Mouse (Mus musculus) left cerebral cortex, postnatal 36 days (tissue): ENCODE results near the gene Tmem121. TPM values are rescaled to one million over a fixed set of nuclear protein-coding genes. Genes with fewer than 3 reads are reported as not detected.
"Not testable (repeated sequence)": the region's sequence is repeated elsewhere in the genome, so short reads cannot be mapped to it uniquely, and the experiment has no call there.

Experiments
- DNase-seq, 2 experiments: peaks; one replicate each; pipeline ENCODE4 v3.0.0; 2021 to 2022; ENCODE audit warnings: low spot score in 2 of 2, mixed read lengths in 1 of 2
- intact Hi-C: fragments of 180-260 bp; cut with DNase I; formaldehyde crosslinking; loops from one replicate; pipeline ENCODE4 v1.15.1; 2025
- total RNA-seq, 2 experiments: library from RNA; stranded (reverse); gene quantifications; 2 replicates each; pipeline ENCODE4 v1.2.3; 2021

The Tmem121 gene
- total RNA-seq, 2 experiments from 2014 or later, result 24.9 to 31.1 TPM

- DNase-seq, result no peak
- intact Hi-C loops, result no loop called here
Measured at GRCm38 (mm10) chr12:113181020-113181419, 4.7 kb upstream of the Tmem121 start.

GRCm38 (mm10) chr12:113184945-113185344 is 785 bp upstream of the Tmem121 start:
- intact Hi-C loops, result loop anchor here (5.0 kb wide), 1 partner anchor 43 kb away; the partner anchor contains the start of gene Crip2
- DNase-seq, result no peak

- DNase-seq, result peak in 1 of 2 experiments; percentile 32
- intact Hi-C loops, result loop anchor here (5.0 kb wide), 1 partner anchor 44 kb away; the partner anchor contains the start of gene Crip2
Measured at GRCm38 (mm10) chr12:113186326-113187010, 738 bp downstream of the Tmem121 start.

- intact Hi-C loops, result loop anchor here (5.0 kb wide), 1 partner anchor 45 kb away; the partner anchor contains the start of gene Crip2
- DNase-seq, result no peak
Measured at GRCm38 (mm10) chr12:113187011-113187375, 1.3 kb downstream of the Tmem121 start.

- intact Hi-C loops, result loop anchor here (5.0 kb wide), 1 partner anchor 45 kb away; the partner anchor contains the start of gene Crip2
- peak; percentile 91 to 92 for DNase-seq
Measured at GRCm38 (mm10) chr12:113187584-113188295, 2.0 kb downstream of the Tmem121 start.

GRCm38 (mm10) chr12:113188349-113189055 is 2.8 kb downstream of the Tmem121 start:
- DNase-seq, result no peak

GRCm38 (mm10) chr12:113193423-113193822 is 7.7 kb downstream of the Tmem121 start:
- no peak for DNase-seq
- intact Hi-C loops, result no loop called here

More at GRCm38 (mm10) chr12:113188349-113189055, 2.8 kb downstream of the Tmem121 start:
- intact Hi-C loops, result loop anchor here (5.0 kb wide), 1 partner anchor 46 kb away; the partner anchor contains the start of gene Crip2

GRCm38 (mm10) chr12:113199132-113199531 is 13.4 kb downstream of the Tmem121 start:
- intact Hi-C loops, DNase-seq: not testable (repeated sequence)

- no peak for DNase-seq
- intact Hi-C loops, result no loop called here
Measured at GRCm38 (mm10) chr12:113201301-113201700, 15.6 kb downstream of the Tmem121 start.

GRCm38 (mm10) chr12:113202008-113202407 is 16.3 kb downstream of the Tmem121 start:
- intact Hi-C loops, result no loop called here
- DNase-seq, result no peak

- DNase-seq, result no peak
- intact Hi-C loops, result no loop called here
Measured at GRCm38 (mm10) chr12:113203522-113203921, 17.8 kb downstream of the Tmem121 start.

- no peak for DNase-seq
- intact Hi-C loops, result no loop called here
Measured at GRCm38 (mm10) chr12:113205251-113205942, 19.7 kb downstream of the Tmem121 start.

- no peak for DNase-seq
- intact Hi-C loops, result no loop called here
Measured at GRCm38 (mm10) chr12:113207737-113208136, 22.0 kb downstream of the Tmem121 start.

GRCm38 (mm10) chr12:113210586-113211378 is 25.1 kb downstream of the Tmem121 start:
- intact Hi-C loops, result loop anchor here (10.0 kb wide), 1 partner anchor 774 kb away; no protein-coding TSS in a partner anchor
- DNase-seq, result no peak

- intact Hi-C loops, result loop anchor here (10.0 kb wide), 1 partner anchor 773 kb away; no protein-coding TSS in a partner anchor
- no peak for DNase-seq
Measured at GRCm38 (mm10) chr12:113211772-113212171, 26.0 kb downstream of the Tmem121 start.

- intact Hi-C loops, result loop anchor here (10.0 kb wide), 1 partner anchor 772 kb away; no protein-coding TSS in a partner anchor
- no peak for DNase-seq
Measured at GRCm38 (mm10) chr12:113212326-113212924, 26.7 kb downstream of the Tmem121 start.

- intact Hi-C loops, result loop anchor here (10.0 kb wide), 1 partner anchor 772 kb away; no protein-coding TSS in a partner anchor
- no peak for DNase-seq
Measured at GRCm38 (mm10) chr12:113213226-113213625, 27.5 kb downstream of the Tmem121 start.
